Mouse (Mus musculus) hindbrain, embryonic 10.5 days (tissue): Measurements from ENCODE around the gene Smok3a. TPM values are rescaled to one million over a fixed set of nuclear protein-coding genes. Genes with fewer than 3 reads are reported as not detected.
"Not testable (repeated sequence)": the region's sequence is repeated elsewhere in the genome, so short reads cannot be mapped to it uniquely, and the experiment has no call there.

Experiments
- DNase-seq: peaks from one replicate; pipeline ENCODE4 v3.0.0-alpha.2; 2017; ENCODE audit warnings: low spot score
- H3K27ac ChIP-seq: fragments of 300-500 bp; sonication (generic); 2 replicates; pipeline ENCODE4 v1.5.1; 2016; ENCODE audit warnings: mild to moderate bottlenecking, moderate library complexity
- H3K27me3 ChIP-seq: fragments of 300-500 bp; sonication (generic); 2 replicates; pipeline ENCODE4 v1.6.1; 2016; ENCODE audit warnings: mild to moderate bottlenecking; ENCODE audit not compliant: poor library complexity, insufficient read depth, severe bottlenecking
- H3K36me3 ChIP-seq: fragments of 300-500 bp; sonication (generic); 2 replicates; pipeline ENCODE4 v1.6.1; 2016; ENCODE audit warnings: mild to moderate bottlenecking, moderate library complexity
- H3K4me1 ChIP-seq: fragments of 300-500 bp; sonication (generic); replicated peaks from 2 replicates; pipeline ENCODE4 v1.6.1; 2016; ENCODE audit warnings: mild to moderate bottlenecking
- H3K4me3 ChIP-seq: fragments of 300-500 bp; sonication (generic); 2 replicates; pipeline ENCODE4 v1.5.1; 2016; ENCODE audit warnings: mild to moderate bottlenecking, moderate library complexity
- H3K9me3 ChIP-seq: fragments of 300-500 bp; sonication (generic); 2 replicates; pipeline ENCODE4 v1.6.1; 2016; ENCODE audit warnings: mild to moderate bottlenecking, moderate library complexity
- WGBS: fragments of 180-500 bp; shearing (Covaris S2); methylation state at CpG from one replicate; pipeline ENCODE4 v1.1.7; 2016; 5-methylcytosine and 5-hydroxymethylcytosine counted together
- polyA plus RNA-seq: library from polyadenylated mRNA; unstranded; fragments of >200 nt; fragmentation: Nextera tagmentation; extraction: Ambion mirVana; gene quantifications from 2 replicates; pipeline ENCODE4 v1.2.1, GENCODE M21; 2016

The Smok3a gene
- not detected in 2 replicates for polyA plus RNA-seq

DNA sequence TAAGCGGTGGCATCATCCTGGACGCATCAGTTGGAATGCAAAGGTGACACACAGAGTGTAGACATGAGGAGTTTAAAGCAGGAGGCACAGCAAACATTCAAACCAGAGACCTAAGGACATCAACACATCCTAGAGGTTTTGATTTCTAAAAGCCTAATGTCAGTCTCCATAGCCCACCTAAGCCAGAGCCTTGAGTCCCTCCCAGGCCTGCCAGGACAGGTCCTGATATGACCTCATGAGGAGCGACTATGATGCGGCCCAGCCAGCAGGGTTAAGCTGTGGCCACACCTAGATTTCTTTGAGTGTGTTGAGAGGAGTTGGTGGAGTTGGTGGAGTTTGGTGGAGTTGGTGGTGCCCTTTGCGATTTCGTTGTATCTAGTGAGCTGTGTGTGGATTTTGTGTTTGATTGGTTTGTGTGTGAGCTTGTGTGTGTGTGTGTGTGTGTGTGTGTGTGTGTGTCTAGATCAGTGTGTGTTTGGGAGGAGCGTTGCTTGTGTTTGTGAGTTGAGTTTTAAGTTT lies at the start of gene Smok3a, which contains the start of gene Smok3b:
TSS of gene Smok3a (plus strand) at position 301 of the 519 bp plus-strand sequence.
TSS of gene Smok3b (plus strand) at position 469 of the 519 bp plus-strand sequence.
- not testable (repeated sequence) for H3K4me1 ChIP-seq, H3K27ac ChIP-seq, H3K4me3 ChIP-seq, DNase-seq, H3K36me3 ChIP-seq, H3K9me3 ChIP-seq, H3K27me3 ChIP-seq
- WGBS: 92% methylated on average over 4 of the region's 7 CpGs

DNA sequence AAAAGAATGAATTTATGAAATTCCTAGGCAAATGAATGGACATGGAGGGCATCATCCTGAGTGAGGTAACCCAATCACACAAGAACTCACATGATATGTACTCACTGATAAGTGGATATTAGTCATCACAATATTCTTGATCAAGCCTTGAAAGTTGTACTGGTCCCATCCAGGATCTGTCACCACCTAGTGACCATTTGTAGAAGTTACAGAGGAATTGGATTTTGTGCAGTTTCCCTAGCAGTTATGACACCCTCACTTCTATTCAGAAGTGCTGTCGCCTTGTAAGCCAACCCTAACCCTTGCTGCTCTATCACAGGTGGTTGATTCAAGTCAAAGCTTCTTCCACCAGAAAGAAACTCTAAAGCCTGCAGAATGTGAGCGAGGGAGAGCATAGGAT lies 47.9 kb upstream of the Smok3a start:
- H3K27ac ChIP-seq: no peak overlapping the region
- H3K4me3 ChIP-seq: no peak overlapping the region
- WGBS: 61% methylated on average over 2 of the region's 2 CpGs
- no peaks in the 10 kb centered on the region for H3K36me3 ChIP-seq
- H3K9me3 ChIP-seq: no peaks in the 10 kb centered on the region
- no peaks in the 10 kb centered on the region for H3K27me3 ChIP-seq
- no peaks in the 10 kb centered on the region for H3K4me1 ChIP-seq
- no peak for DNase-seq

DNA sequence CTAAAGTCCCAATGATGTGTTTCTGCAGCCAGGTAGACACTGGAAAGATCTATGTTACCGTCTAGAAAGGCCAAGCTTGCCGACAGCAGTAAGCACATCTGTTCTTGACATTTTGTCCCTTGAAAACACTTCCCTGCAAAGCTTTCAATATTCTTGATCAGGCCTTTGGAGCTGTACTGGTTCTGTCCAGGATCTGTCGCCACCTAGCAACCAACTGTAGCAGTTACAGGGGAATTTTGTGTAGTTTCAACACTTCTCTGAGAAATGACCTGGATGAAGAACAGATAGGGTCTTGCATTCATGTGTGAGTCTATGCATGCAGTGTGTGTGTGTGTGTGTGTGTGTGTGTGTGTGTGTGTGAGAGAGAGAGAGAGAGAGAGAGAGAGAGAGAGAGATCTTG lies 47.3 kb upstream of the Smok3a start:
- H3K27ac ChIP-seq: no peak overlapping the region
- no peak overlapping the region for H3K4me3 ChIP-seq
- 53% methylated on average over 3 of the region's 3 CpGs for WGBS
- no peak for DNase-seq
- H3K27me3 ChIP-seq: no peaks in the 10 kb centered on the region
- H3K9me3 ChIP-seq: no peaks in the 10 kb centered on the region
- no peaks in the 10 kb centered on the region for H3K4me1 ChIP-seq
- no peaks in the 10 kb centered on the region for H3K36me3 ChIP-seq

DNA sequence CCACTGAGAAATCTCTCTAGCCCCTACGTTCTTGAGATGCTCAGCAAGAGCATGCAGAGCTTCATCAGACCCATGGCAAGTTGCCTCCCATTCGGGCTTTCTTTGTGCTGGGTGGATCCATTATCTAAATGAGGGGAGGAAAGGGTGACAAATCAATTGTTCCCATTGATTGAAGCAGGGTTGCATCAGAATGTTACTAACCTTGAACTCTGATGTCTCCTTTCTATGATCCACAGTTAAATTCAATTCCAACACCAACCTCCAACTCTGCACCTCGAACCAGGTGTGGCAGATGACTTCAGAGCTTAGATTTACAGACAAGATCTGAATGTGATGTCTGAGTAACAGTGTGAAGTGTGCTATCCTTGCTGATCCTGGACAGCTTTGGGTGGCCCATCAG lies 46.3 kb upstream of the Smok3a start:
- WGBS: 66% methylated on average over 3 of the region's 3 CpGs

DNA sequence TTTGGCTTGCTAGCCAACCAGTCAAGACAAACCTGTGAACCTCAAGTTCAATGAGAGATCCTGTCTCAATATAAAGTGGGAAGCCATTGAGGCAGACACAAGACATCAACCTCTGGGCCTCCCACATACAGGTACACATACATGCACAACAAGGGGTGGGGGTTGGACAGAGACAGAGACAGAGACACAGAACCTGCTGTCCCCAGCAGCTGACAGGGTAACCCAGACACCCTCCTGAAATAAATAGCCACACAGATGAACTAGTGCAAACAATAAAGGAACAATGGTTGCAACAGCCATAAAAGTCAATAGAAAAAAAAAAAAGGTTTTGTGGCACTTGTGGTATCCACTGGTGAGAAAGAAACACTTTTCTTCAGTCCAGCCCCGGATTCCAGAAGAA lies 45.6 kb upstream of the Smok3a start:
- Histone ChIP-seq H3K27me3 (no peaks in the 10 kb centered on the region), H3K36me3 (no peaks in the 10 kb centered on the region), H3K4me1 (no peaks in the 10 kb centered on the region), H3K4me3 (no peak overlapping the region), H3K9me3 (no peaks in the 10 kb centered on the region), H3K27ac (no peak overlapping the region)
- no peak for DNase-seq
- 52% methylated on average over 1 of the region's 1 CpGs for WGBS

More for the DNA sequence above, 46.3 kb upstream of the Smok3a start:
- no peaks in the 10 kb centered on the region for H3K27me3 ChIP-seq
- no peak overlapping the region for H3K4me3 ChIP-seq
- H3K36me3 ChIP-seq: no peaks in the 10 kb centered on the region
- no peaks in the 10 kb centered on the region for H3K9me3 ChIP-seq
- H3K27ac ChIP-seq: no peak overlapping the region
- no peak for DNase-seq
- H3K4me1 ChIP-seq: no peaks in the 10 kb centered on the region

DNA sequence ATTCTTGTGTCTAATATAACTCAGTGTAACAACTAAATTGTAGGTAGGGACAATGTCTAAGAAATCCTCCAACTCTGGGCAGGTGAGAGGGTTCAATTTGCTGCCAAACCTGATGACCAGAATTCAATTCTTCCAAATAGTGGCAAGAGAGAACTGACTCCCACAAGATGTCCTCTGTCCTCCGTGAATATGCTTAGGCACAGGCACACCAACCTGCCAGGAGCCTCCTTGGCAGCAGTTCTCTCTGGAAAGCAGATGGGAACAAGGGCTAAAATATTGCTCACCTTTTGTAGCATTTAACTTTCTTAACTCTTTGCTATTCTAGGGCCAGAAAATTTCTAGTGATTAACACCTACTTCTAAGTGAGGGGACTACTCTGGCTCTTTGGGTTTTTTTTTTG lies 43.8 kb upstream of the Smok3a start:
- Histone ChIP-seq H3K27me3 (no peaks in the 10 kb centered on the region), H3K27ac (no peak overlapping the region), H3K4me3 (no peak overlapping the region), H3K4me1 (no peaks in the 10 kb centered on the region), H3K9me3 (no peaks in the 10 kb centered on the region), H3K36me3 (no peaks in the 10 kb centered on the region)
- DNase-seq: no peak
- WGBS: 49% methylated on average over 1 of the region's 1 CpGs

DNA sequence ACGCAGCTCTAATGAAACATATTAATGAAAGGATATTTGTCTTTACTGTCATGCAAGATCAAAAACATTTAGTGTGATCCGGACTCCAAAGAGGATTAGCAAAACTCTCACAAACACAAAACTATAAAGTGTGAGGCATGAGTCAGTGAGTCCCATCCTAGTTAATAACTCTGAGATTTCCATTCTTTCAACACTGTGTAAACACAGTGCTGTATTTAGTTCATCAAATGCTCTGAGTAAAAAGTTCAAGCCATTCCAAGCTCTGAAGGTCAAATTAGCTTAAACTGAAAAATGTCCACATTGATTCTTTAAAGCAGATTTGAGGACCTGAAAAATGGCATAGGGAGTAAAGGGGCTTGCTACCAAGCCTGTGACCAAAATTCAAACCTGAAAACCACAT lies 42.0 kb upstream of the Smok3a start:
- WGBS: 81% methylated on average over 2 of the region's 2 CpGs
- H3K27ac ChIP-seq: no peak overlapping the region
- no peaks in the 10 kb centered on the region for H3K27me3 ChIP-seq
- H3K4me1 ChIP-seq: no peaks in the 10 kb centered on the region
- DNase-seq: no peak
- no peaks in the 10 kb centered on the region for H3K36me3 ChIP-seq
- no peak overlapping the region for H3K4me3 ChIP-seq
- 0 out of 2 replicates have a peak, but pooled peaks cover 3% of the 10 kb centered on the region for H3K9me3 ChIP-seq

DNA sequence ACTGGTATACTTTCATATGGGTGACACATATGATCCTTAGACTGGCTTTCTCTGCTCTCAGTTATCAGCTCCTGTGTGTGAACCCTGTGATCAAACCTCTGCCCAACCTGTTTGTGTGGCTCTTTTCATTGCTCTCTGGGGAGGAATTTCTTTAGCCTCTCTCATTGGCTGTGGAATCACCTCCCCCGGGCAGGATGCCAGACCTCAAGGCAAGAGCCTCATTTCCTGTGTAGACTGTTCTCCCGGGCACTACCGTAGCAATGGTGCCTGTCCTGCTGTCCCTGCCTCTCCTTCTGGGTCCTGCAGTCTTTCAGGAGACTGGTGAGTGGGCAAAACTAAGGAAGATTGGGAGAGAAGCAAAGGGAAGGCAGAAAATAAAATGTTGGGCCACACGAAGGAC lies 39.8 kb upstream of the Smok3a start, which contains the start of gene Azgp1:
TSS of gene Azgp1 (plus strand) at position 221 of the 400 bp plus-strand sequence.
- 0 out of 2 replicates have a peak, but pooled peaks cover 3% of the 10 kb centered on the region for H3K9me3 ChIP-seq
- DNase-seq: no peak
- H3K27ac ChIP-seq: no peak within 1 kb of the TSS
- 85% methylated on average over 4 of the region's 4 CpGs for WGBS
- H3K4me1 ChIP-seq: no peaks in the 10 kb centered on the region
- H3K36me3 ChIP-seq: no peaks in the 10 kb centered on the region
- H3K27me3 ChIP-seq: no peaks in the 10 kb centered on the region
- H3K4me3 ChIP-seq: no peak within 1 kb of the TSS

DNA sequence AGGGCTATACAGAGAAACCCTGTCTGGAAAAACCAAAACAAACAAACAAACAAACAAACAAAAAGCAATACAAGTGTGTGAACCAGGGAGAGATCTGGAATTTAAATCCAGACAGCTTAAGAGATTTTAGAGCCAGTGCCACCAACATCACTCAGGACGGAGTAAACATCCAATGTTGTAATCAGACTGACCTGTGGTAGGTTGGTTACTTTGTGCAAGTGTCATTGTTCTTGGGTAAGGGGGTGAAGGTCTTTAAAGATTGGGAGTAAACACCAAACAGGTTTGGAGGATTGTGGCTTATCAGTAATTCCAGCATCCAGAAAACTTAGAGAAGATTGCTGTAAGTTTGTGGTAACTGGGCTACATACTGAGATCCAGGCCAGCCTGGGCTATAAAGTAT lies 34.7 kb upstream of the Smok3a start:
- no peaks in the 10 kb centered on the region for H3K36me3 ChIP-seq
- 84% methylated on average over 1 of the region's 1 CpGs for WGBS
- H3K27ac ChIP-seq: no peak overlapping the region
- 0 out of 2 replicates have a peak, but pooled peaks cover 3% of the 10 kb centered on the region for H3K9me3 ChIP-seq
- no peaks in the 10 kb centered on the region for H3K27me3 ChIP-seq
- DNase-seq: no peak
- no peak overlapping the region for H3K4me3 ChIP-seq
- H3K4me1 ChIP-seq: no peaks in the 10 kb centered on the region

DNA sequence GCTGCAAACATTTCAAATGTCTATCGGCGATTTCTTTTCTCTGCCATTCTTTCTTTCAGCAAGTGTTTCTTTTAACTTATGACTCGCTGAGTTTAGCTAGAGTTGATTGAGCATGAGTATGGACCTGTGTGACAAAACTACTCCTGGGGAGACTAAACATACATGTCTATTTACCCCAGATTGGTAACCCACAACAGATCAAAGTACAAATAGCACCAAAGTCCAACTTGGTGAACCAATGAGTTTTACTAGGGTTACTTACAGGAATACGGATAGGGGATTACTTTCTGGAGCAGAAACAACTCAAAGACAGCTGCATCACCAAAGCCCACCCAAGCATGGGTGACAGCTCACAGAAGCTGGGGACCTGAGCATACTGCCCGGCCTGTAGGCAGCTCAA lies 11.6 kb upstream of the Smok3a start:
- DNase-seq: no peak
- Histone ChIP-seq H3K27ac (no peak overlapping the region), H3K4me3 (no peak overlapping the region), H3K27me3 (no peaks in the 10 kb centered on the region), H3K36me3 (no peaks in the 10 kb centered on the region), H3K9me3 (peaks cover 5% of the 10 kb centered on the region; the same call in 1 of the 2 replicates), H3K4me1 (no peaks in the 10 kb centered on the region)
- 92% methylated on average over 5 of the region's 5 CpGs for WGBS

DNA sequence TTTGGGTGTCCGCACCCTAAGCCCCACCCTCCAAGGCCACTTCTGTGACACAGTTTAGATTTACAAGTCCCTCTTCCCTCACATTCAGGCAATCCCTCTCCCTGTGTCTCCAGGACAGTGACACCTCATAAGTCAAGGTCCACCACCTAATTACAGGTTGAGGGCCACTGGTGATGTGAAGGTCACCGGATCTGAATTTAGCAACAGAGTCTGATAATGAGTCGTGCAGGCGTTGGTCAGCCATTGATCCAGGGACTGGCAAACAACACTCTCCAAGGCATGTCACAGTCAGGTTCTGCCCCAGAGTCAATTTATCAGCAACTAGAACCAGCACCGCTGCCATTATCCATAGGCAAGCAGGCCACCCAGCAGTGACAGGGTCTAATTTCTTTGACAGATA lies 8.7 kb upstream of the Smok3a start:
- Histone ChIP-seq H3K36me3 (no peaks in the 10 kb centered on the region), H3K27ac (no peak overlapping the region), H3K27me3 (no peaks in the 10 kb centered on the region), H3K9me3 (no peaks in the 10 kb centered on the region), H3K4me3 (no peak overlapping the region), H3K4me1 (0 out of 2 replicates have a peak, but pooled peaks cover 4% of the 10 kb centered on the region)
- DNase-seq: no peak
- 92% methylated on average over 5 of the region's 5 CpGs for WGBS

DNA sequence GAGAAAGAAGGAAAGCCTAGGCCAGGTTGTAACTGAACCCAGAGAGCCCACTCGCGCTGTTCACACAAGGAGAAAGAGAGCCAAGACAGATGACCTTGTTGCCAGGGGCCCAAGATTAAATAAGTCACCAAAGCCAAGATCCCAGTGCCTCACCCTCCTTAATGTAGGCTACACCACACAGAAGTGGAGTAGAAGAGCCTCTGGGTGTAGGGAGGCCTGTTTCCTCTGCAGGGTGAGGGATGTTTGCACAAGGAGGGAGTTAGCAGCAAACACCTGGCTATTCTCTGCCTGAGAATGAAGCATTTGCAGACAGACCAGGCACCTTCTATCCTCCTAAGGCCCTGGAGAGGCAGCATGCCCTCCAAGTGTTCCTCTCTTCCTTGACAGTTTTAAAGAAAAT lies 4.5 kb upstream of the Smok3a start:
- no peaks in the 10 kb centered on the region for H3K36me3 ChIP-seq
- no peak for DNase-seq
- H3K27me3 ChIP-seq: no peaks in the 10 kb centered on the region
- WGBS: 85% methylated on average over 2 of the region's 2 CpGs
- no peaks in the 10 kb centered on the region for H3K9me3 ChIP-seq
- 0 out of 2 replicates have a peak, but pooled peaks cover 4% of the 10 kb centered on the region for H3K4me1 ChIP-seq
- no peak overlapping the region for H3K27ac ChIP-seq
- H3K4me3 ChIP-seq: no peak overlapping the region

DNA sequence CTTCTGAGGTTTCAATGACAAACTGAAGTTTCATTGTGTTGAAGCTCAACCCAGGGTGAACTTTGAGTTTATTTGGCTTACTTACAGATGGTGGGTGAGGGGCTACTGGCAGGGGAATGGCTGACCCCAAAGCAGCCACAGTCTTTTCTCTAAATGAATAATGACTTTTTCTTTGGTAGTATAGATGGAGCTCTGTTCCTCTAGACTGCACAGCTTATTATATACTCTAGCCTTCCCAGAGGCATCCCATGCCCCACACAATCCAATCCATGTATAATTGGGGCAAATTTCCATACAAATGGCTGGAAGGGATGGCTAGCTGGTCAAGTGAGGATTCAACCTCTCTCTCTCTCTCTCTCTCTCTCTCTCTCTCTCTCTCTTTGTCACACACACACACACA lies 4.1 kb upstream of the Smok3a start:
- Histone ChIP-seq H3K4me3 (no peak overlapping the region), H3K27me3 (no peaks in the 10 kb centered on the region), H3K27ac (no peak overlapping the region), H3K4me1 (0 out of 2 replicates have a peak, but pooled peaks cover 4% of the 10 kb centered on the region), H3K36me3 (no peaks in the 10 kb centered on the region), H3K9me3 (no peaks in the 10 kb centered on the region)
- DNase-seq: no peak

DNA sequence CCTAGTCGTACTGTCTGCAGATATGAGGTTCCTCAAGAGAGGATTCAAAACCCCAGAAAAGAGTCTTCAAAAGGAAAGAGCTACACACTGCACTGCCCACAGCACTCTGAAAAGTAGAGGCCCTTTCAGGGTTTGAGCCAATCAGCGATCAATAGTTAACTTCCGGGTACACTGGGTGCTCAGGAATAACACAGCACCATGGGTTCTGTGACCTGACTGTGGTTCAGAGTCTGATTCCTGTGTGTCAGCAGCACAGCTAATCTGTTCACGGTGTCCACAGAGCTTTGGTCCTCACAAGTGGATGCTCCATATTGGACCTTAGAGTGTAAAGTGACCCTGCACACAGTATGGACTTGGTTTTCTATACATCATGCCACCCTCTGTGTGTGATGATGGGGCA lies 1.5 kb upstream of the Smok3a start:
- not testable (repeated sequence) for H3K4me3 ChIP-seq, H3K4me1 ChIP-seq, H3K36me3 ChIP-seq, DNase-seq, H3K9me3 ChIP-seq, H3K27ac ChIP-seq, H3K27me3 ChIP-seq
- 92% methylated on average over 4 of the region's 4 CpGs for WGBS
